9 mouse cellular contexts compared by ENCODE assay signal in the genomic region with DNA sequence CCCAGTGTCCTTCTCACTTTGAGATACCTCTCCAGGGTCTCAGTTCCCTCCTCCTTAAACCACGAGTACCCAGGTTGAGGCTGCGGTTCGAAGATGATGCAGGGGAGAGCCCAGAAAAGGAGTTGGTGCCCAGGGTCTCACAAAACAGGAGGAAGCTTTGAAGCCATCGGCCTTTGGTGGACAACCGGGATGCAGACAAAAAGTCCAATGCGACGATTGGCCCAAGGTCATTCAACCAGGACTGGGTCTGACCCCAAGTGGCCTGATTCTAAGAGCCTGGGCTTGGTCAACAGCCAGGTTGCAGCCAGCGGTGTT. TPM values are rescaled to one million over a fixed set of nuclear protein-coding genes. Genes with fewer than 3 reads are reported as not detected.
DNase-seq lines count a peak whose midpoint lies in the region; TF ChIP-seq lines count a peak whose summit lies in the region.
"Had no signal": no experiment of that assay in that cellular context is flagged by ENCODE, and none has a peak within 500 bp of the region (broad histone marks: within the 10 kb centered on the region; RNA-seq: fewer than 3 reads in every experiment).

No protein-coding gene starts in this region.

- WGBS in heart, adult 2 months: 40% methylated on average over 8 of the region's 8 CpGs
- WGBS in hindbrain, embryonic 10.5 days: 13% methylated on average over 8 of the region's 8 CpGs
- 9% methylated on average over 8 of the region's 8 CpGs for WGBS in midbrain, embryonic 10.5 days

- peak overlapping the region; percentile 62 for H3K4me3 ChIP-seq in heart, adult 2 months
- peak overlapping the region; percentile 64 for H3K4me3 ChIP-seq in ES-Bruce4 (ENCODE audit: low read depth, low read length)
- peak overlapping the region; percentile 56 for H3K4me3 ChIP-seq in hindbrain, embryonic 10.5 days
- H3K4me3 ChIP-seq in midbrain, embryonic 10.5 days: peak overlapping the region; percentile 62

- no peak for TF ChIP-seq CTCF in heart, adult 2 months (IDR thresholded peaks at IDR 0.05)
- TF ChIP-seq CTCF in ES-Bruce4 (IDR thresholded peaks at IDR 0.05; ENCODE audit: low read depth, low read length): no peak

- peak overlapping the region; percentile 76 for H3K9ac ChIP-seq in heart, adult 2 months (ENCODE audit: low read depth, low read length)
- peak overlapping the region; percentile 62 for H3K9ac ChIP-seq in ES-Bruce4 (ENCODE audit: low read depth, poor library complexity, severe bottlenecking)

- DNase-seq in heart, adult 2 months: no peak
- no peak for DNase-seq in heart, postnatal 10 days
- no peak for DNase-seq in hindbrain, embryonic 10.5 days (ENCODE audit: low spot score)
- no peak for DNase-seq in midbrain, embryonic 10.5 days (ENCODE audit: low spot score)
- no peak for DNase-seq in right cerebral cortex, postnatal 25 days
- no peak for DNase-seq in adrenal gland, postnatal 4 days (ENCODE audit: low spot score in 2 of 2)
- no peak for DNase-seq in left cerebral cortex, adult 18-20 months (ENCODE audit: low spot score in 2 of 2)
- DNase-seq: gastrocnemius, postnatal 25 days had no signal

- intact Hi-C loops in heart, adult 2 months (cut with DNase I): no loop called here
- intact Hi-C loops in heart, postnatal 10 days (cut with DNase I): no loop called here

- no peaks in the 10 kb centered on the region for H3K9me3 ChIP-seq in ES-Bruce4 (replicated peaks; ENCODE audit: control insufficient read depth, insufficient read depth, low read length, poor library complexity, severe bottlenecking)
- no peaks in the 10 kb centered on the region for H3K9me3 ChIP-seq in hindbrain, embryonic 10.5 days
- no peaks in the 10 kb centered on the region for H3K9me3 ChIP-seq in midbrain, embryonic 10.5 days (replicated peaks)

- no peak overlapping the region for H3K27ac ChIP-seq in heart, adult 2 months
- no peak overlapping the region for H3K27ac ChIP-seq in ES-Bruce4 (ENCODE audit: insufficient read depth, low read length)
- H3K27ac ChIP-seq in hindbrain, embryonic 10.5 days: 0 out of 2 replicates have a peak overlapping the region, but pooled peaks have one; percentile 26
- H3K27ac ChIP-seq in midbrain, embryonic 10.5 days (replicated peaks): 0 out of 2 replicates have a peak overlapping the region, but pooled peaks have one; percentile 68

- H3K36me3 ChIP-seq in heart, adult 2 months (ENCODE audit: control insufficient read depth, insufficient read depth, low read length): no peaks in the 10 kb centered on the region
- H3K36me3 ChIP-seq in ES-Bruce4 (ENCODE audit: control insufficient read depth, insufficient read depth, low read length, poor library complexity, severe bottlenecking): no peaks in the 10 kb centered on the region
- H3K36me3 ChIP-seq in hindbrain, embryonic 10.5 days: no peaks in the 10 kb centered on the region
- H3K36me3 ChIP-seq in midbrain, embryonic 10.5 days: peaks cover 5% of the 10 kb centered on the region; the same call in 1 of the 2 replicates

- no peaks in the 10 kb centered on the region for H3K79me2 ChIP-seq in heart, adult 2 months (replicated peaks; ENCODE audit: control insufficient read depth, insufficient read depth, low read length)

- no peaks in the 10 kb centered on the region for H3K27me3 ChIP-seq in heart, adult 2 months (ENCODE audit: control insufficient read depth, insufficient read depth, low read length)
- H3K27me3 ChIP-seq in ES-Bruce4 (ENCODE audit: control insufficient read depth, insufficient read depth, low read length, poor library complexity, severe bottlenecking): 0 out of 2 replicates have a peak, but pooled peaks cover 3% of the 10 kb centered on the region
- peaks cover 78% of the 10 kb centered on the region for H3K27me3 ChIP-seq in hindbrain, embryonic 10.5 days (ENCODE audit: insufficient read depth, poor library complexity, severe bottlenecking)
- H3K27me3 ChIP-seq in midbrain, embryonic 10.5 days (ENCODE audit: low read depth, poor library complexity, severe bottlenecking): peaks cover 78% of the 10 kb centered on the region

- no peak for TF ChIP-seq POLR2A in heart, adult 2 months (IDR thresholded peaks at IDR 0.05; ENCODE audit: insufficient read depth, low read depth, low read length)
- no peak for TF ChIP-seq POLR2A in ES-Bruce4 (IDR thresholded peaks at IDR 0.05; ENCODE audit: insufficient read depth, low read length)

- peaks cover 12% of the 10 kb centered on the region for H3K4me1 ChIP-seq in heart, adult 2 months (ENCODE audit: control insufficient read depth, insufficient read depth, low read length)
- peaks cover 12% of the 10 kb centered on the region for H3K4me1 ChIP-seq in ES-Bruce4 (ENCODE audit: control insufficient read depth, insufficient read depth, low read length)
- peaks cover 65% of the 10 kb centered on the region for H3K4me1 ChIP-seq in hindbrain, embryonic 10.5 days (replicated peaks)
- peaks cover 73% of the 10 kb centered on the region for H3K4me1 ChIP-seq in midbrain, embryonic 10.5 days

- TF ChIP-seq EP300 in heart, adult 2 months (IDR thresholded peaks at IDR 0.05; ENCODE audit: insufficient read depth, low read depth, low read length): no peak
- no peak for TF ChIP-seq EP300 in ES-Bruce4 (IDR thresholded peaks at IDR 0.05; ENCODE audit: insufficient read depth, low read depth, low read length)

RNA-seq across cellular contexts. Expression of a gene that starts 0.4 kb away (rescaled TPM):
- 1 to 10 TPM; 5.0 to 8.1 TPM for total RNA-seq in heart, adult 2 months (2021)
- 5.2 and 5.4 TPM in 2 replicates for polyA plus RNA-seq in heart, adult 2 months (2012; rRNA removed)
- 1 to 10 TPM in 1 of 2 experiments, under 1 TPM in 1; 0.69 to 1.9 TPM for total RNA-seq in heart, postnatal 10 days (2021)
- polyA plus RNA-seq in ES-Bruce4 (2011; ENCODE audit: insufficient read depth, insufficient read length, low read depth, missing spikeins): 4.2 and 4.4 TPM in 2 replicates
- 0.44 and 0.84 TPM in 2 replicates for polyA plus RNA-seq in hindbrain, embryonic 10.5 days (2016; fragmentation: Nextera tagmentation; extraction: Ambion mirVana)
- 0.44 and 1.2 TPM in 2 replicates for polyA plus RNA-seq in midbrain, embryonic 10.5 days (2016; fragmentation: Nextera tagmentation; extraction: Ambion mirVana)
- total RNA-seq in adrenal gland, postnatal 4 days (2021): 1 to 10 TPM in 1 of 2 experiments, under 1 TPM in 1; 0.65 to 1.2 TPM
- 10 to 100 TPM; 78.2 to 86.3 TPM for total RNA-seq in left cerebral cortex, adult 18-20 months (2021)
- total RNA-seq: gastrocnemius, postnatal 25 days had no signal

RNA-seq across cellular contexts. Expression of a gene that starts 7.6 kb away (rescaled TPM):
- 10 to 100 TPM; 18.2 to 21.0 TPM for total RNA-seq in heart, adult 2 months (2021)
- 22.5 and 27.9 TPM in 2 replicates for polyA plus RNA-seq in heart, adult 2 months (2012; rRNA removed)
- 10 to 100 TPM; 20.9 to 21.6 TPM for total RNA-seq in heart, postnatal 10 days (2021)
- polyA plus RNA-seq in ES-Bruce4 (2011; ENCODE audit: insufficient read depth, insufficient read length, low read depth, missing spikeins): 28.4 and 31.8 TPM in 2 replicates
- polyA plus RNA-seq in hindbrain, embryonic 10.5 days (2016; fragmentation: Nextera tagmentation; extraction: Ambion mirVana): 25.5 and 34.9 TPM in 2 replicates
- polyA plus RNA-seq in midbrain, embryonic 10.5 days (2016; fragmentation: Nextera tagmentation; extraction: Ambion mirVana): 22.0 and 23.6 TPM in 2 replicates
- 10 to 100 TPM; 39.2 to 39.8 TPM for total RNA-seq in adrenal gland, postnatal 4 days (2021)
- 10 to 100 TPM; 83.7 to 92.5 TPM for total RNA-seq in left cerebral cortex, adult 18-20 months (2021)

RNA-seq across cellular contexts. Expression of a gene that starts 41.2 kb away (rescaled TPM):
- 10 to 100 TPM; 21.2 to 23.3 TPM for total RNA-seq in heart, adult 2 months (2021)
- polyA plus RNA-seq in heart, adult 2 months (2012; rRNA removed): 30.9 and 34.4 TPM in 2 replicates
- total RNA-seq in heart, postnatal 10 days (2021): 10 to 100 TPM; 19.7 to 19.9 TPM
- 18.3 and 20.3 TPM in 2 replicates for polyA plus RNA-seq in ES-Bruce4 (2011; ENCODE audit: insufficient read depth, insufficient read length, low read depth, missing spikeins)
- polyA plus RNA-seq in hindbrain, embryonic 10.5 days (2016; fragmentation: Nextera tagmentation; extraction: Ambion mirVana): 29.1 and 29.3 TPM in 2 replicates
- polyA plus RNA-seq in midbrain, embryonic 10.5 days (2016; fragmentation: Nextera tagmentation; extraction: Ambion mirVana): 33.0 and 33.6 TPM in 2 replicates
- 10 to 100 TPM; 29.5 to 34.1 TPM for total RNA-seq in adrenal gland, postnatal 4 days (2021)
- 10 to 100 TPM; 22.9 to 23.3 TPM for total RNA-seq in left cerebral cortex, adult 18-20 months (2021)

RNA-seq across cellular contexts. Expression of a gene that starts 41.6 kb away (rescaled TPM):
- total RNA-seq in heart, adult 2 months (2021): 10 to 100 TPM; 89.7 to 92.3 TPM
- polyA plus RNA-seq in heart, adult 2 months (2012; rRNA removed): 164 and 193 TPM in 2 replicates
- 100 to 1,000 TPM; 167 to 175 TPM for total RNA-seq in heart, postnatal 10 days (2021)
- polyA plus RNA-seq in ES-Bruce4 (2011; ENCODE audit: insufficient read depth, insufficient read length, low read depth, missing spikeins): 1,045 and 1,093 TPM in 2 replicates
- polyA plus RNA-seq in hindbrain, embryonic 10.5 days (2016; fragmentation: Nextera tagmentation; extraction: Ambion mirVana): 877 and 924 TPM in 2 replicates
- polyA plus RNA-seq in midbrain, embryonic 10.5 days (2016; fragmentation: Nextera tagmentation; extraction: Ambion mirVana): 903 and 985 TPM in 2 replicates
- total RNA-seq in adrenal gland, postnatal 4 days (2021): 100 to 1,000 TPM; 523 to 585 TPM
- total RNA-seq in left cerebral cortex, adult 18-20 months (2021): 100 to 1,000 TPM; 265 to 298 TPM

Comparison
In these comparisons a context has a peak if more than half of its experiments do, and no peak if none do; other contexts are left out.
1. H3K27ac ChIP-seq: peak in hindbrain, embryonic 10.5 days (single experiment) and midbrain, embryonic 10.5 days (single experiment); none in heart, adult 2 months (single experiment) and ES-Bruce4 (single experiment).
2. RNA of a gene that starts 0.4 kb away (total RNA-seq): 78.2 to 86.3 TPM in left cerebral cortex, adult 18-20 months; 5.0 to 8.1 TPM in heart, adult 2 months, 0.69 to 1.9 TPM in heart, postnatal 10 days and 0.65 to 1.2 TPM in adrenal gland, postnatal 4 days; every median in the first group is over 4 times any median in the second.
3. Peak in every context shown above with its lines, with median percentiles within 50 percentile points of each other: H3K4me3 ChIP-seq.